Mouse (Mus musculus) heart, postnatal 25 days (tissue): Measurements from ENCODE around the gene Ccr1l1. TPM values are rescaled to one million over a fixed set of nuclear protein-coding genes. Genes with fewer than 3 reads are reported as not detected.
"Not testable (repeated sequence)": the region's sequence is repeated elsewhere in the genome, so short reads cannot be mapped to it uniquely, and the experiment has no call there.

Experiments
- DNase-seq: peaks from one replicate; pipeline ENCODE4 v3.0.0; 2022; ENCODE audit warnings: low spot score
- intact Hi-C: fragments of 180-260 bp; cut with DNase I; formaldehyde crosslinking; loops from one replicate; pipeline ENCODE4 v1.15.1; 2025
- total RNA-seq, 2 experiments: library from RNA; stranded (reverse); gene quantifications; 2 replicates each; pipeline ENCODE4 v1.2.3; 2021

Gene Ccr1l1
- total RNA-seq, 2 experiments from 2014 or later, result not detected

DNA sequence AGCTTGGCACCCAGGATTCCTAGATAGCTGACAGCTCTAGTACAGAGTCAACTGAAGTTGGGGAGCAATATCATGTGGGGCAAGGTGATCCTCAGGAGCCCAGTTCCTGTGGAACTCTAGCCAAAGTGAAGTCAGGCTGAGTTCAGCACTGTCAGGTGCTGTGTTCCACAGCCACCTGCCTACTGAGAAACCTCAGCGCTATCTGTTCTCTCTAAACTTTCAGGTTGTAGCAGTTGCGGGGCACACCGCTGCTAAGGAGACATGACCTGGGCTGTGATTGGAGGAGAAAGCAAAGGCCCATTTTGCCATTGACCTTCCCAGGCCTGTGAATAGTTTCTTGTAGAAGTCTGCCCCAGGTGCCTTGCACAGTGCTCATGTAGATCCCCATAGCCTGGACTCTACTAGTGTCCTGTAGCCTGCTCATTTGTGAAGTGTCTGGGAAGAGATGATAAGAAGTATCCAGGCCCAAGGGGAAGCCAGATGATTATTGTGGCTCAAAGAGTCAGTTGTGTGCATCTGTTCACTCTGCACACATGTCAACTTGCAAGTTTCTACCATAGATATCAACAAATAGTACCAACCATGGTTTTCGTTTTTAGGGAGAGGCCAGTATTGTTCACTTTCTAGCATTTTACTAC lies 11.2 kb downstream of the Ccr1l1 start:
- DNase-seq, intact Hi-C loops: not testable (repeated sequence)

DNA sequence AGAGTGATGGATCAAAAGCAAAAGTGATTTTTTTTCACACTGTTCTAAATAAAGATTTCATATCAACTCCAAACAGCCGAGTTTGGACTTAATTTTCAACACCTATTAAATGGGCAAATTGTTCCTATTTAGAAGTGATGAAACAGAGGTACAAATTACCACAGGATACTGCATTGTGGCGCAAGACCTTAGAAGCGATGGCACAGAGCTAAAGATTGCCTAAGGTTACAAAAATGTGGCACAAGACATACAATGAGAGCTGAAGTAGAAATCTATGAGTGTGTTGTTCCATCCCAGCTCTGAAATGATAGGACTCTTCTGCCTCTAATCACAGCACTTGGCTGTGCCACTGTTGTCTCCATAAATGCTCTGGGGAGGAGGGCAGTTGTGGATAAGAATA lies 13.4 kb downstream of the Ccr1l1 start:
- intact Hi-C loops, result no loop called here
- DNase-seq, result no peak

- DNase-seq, result no peak
- intact Hi-C loops, result no loop called here
Measured at GRCm38 (mm10) chr9:123960161-123960560, 18.0 kb downstream of the Ccr1l1 start.

DNA sequence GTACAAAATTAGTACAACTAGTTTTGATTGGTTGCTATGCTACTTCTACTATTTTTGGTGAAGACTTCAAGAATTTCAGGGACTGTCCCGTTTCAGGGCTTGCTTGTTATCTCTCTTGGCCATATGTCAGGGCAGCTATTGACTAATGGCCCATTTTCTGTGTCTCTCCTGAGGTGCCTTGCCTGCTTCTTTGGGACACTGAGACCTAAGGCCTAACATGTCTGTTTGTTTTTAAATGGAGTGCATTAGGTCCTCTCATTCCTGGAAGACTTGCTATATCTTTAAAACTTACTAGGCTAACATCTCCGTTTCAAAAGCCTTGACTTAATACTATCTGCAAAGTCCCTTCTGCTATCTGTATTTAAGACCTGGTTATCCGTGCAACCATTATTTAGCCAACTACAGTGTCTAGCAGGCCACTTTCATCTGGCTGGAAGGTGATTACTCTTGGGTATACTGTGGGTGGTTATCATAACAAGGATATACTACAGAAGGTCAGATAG lies 20.2 kb downstream of the Ccr1l1 start:
- DNase-seq, result no peak
- intact Hi-C loops, result no loop called here

DNA sequence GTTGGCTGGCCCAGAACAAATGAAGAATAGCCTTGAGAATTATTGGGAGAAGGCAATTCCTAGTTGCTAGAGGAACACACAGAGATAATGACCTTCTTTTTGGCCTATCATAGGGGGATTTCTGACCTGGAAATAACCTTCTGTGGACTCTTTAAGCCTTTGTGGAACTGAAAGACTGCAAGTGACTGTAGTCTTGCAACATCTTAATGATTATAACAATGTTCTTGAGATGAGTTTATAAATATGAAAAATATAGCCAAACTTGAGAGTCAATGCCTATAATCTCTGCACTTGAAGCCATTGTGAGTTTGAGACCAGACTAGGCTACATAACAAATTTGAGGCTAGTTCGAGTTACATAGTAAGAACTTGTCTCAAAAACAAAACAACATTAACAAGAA lies 21.3 kb downstream of the Ccr1l1 start:
- DNase-seq, result no peak
- intact Hi-C loops, result no loop called here

DNA sequence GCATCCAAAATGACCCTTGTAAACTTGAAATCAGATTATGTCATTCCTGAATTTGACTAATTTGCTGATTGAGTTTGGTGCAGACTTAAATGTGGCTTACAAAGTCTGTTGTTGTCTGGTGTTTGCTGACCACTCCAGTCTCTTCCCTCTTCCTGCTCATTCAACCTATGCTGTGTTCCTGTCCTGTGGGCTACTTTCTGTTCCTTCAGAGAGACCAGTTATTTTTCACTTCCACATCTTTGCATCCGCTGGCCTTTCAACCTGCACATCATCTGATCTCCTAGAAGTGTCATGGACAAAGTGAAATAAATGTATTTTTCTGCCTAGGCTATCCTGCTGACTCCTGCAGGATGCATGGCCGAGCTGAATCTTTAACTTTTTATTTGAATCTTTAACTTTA lies 24.7 kb downstream of the Ccr1l1 start:
- intact Hi-C loops, result no loop called here
- no peak for DNase-seq

DNA sequence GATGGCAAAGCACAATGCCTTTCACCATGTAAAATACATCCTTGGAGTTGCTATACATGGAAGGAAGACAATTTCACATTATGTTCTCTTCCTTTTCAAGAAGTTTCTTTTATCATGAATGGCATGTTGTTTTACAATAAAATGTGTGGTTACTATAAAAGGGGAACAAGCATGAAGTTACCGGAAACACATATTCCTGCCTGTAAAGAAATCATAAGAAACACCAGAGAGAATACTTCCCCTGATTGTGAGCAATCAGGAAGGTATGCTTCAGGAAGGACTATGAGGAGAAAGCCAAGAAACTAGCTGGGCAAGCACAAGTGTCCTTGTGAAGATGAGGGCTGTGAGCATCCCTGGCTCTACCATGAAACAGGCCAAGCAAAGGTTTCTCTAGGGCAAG lies 27.0 kb downstream of the Ccr1l1 start:
- DNase-seq, result no peak
- intact Hi-C loops, result no loop called here

- intact Hi-C loops, result no loop called here
- no peak for DNase-seq
Measured at GRCm38 (mm10) chr9:123949432-123949831, 28.8 kb downstream of the Ccr1l1 start.

- no peak for DNase-seq
- intact Hi-C loops, result no loop called here
Measured at GRCm38 (mm10) chr9:123947815-123948214, 30.4 kb downstream of the Ccr1l1 start.

DNA sequence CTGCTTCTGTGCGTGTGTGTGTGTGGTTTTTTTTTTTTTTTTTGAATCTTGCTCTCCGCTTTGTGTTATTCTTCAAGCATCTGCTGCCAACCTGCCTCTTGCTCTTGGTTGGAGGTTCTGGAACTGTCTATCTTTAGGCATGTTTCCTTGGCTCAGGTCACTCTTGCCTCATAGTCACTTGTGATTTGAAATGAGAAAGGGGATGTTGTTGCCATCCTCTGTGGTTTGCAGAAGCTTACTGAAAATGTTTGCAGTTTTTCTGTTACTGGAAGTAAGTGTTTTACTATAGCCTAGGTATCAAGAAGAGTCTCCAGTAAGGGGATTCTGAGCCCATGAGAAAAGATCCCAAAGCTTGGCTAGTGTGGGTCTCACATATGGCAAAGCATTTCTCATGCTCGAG lies 36.2 kb downstream of the Ccr1l1 start:
- intact Hi-C loops, result no loop called here
- DNase-seq, result no peak

DNA sequence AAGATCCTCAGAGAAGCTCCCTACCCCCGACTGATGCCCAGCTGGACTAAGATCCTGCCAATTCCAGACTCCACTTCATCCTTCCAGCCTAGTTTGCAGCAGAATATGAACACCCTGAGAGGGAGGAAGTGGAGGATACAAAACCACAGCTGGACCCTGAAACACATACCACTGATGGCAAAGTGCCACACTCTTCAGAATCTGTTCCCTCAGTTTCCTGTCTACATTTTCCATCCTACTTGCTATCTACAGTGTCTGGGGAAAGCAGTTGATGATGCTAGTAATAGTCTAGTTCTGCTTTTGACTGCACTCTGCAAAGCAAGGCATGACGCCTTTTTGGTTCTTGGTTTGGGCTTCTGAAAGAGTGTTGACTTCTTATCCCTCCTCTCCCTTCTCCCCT lies 36.9 kb downstream of the Ccr1l1 start:
- no peak for DNase-seq
- intact Hi-C loops, result no loop called here

- intact Hi-C loops, result no loop called here
- DNase-seq, result no peak
Measured at GRCm38 (mm10) chr9:123940628-123941027, 37.6 kb downstream of the Ccr1l1 start.

DNA sequence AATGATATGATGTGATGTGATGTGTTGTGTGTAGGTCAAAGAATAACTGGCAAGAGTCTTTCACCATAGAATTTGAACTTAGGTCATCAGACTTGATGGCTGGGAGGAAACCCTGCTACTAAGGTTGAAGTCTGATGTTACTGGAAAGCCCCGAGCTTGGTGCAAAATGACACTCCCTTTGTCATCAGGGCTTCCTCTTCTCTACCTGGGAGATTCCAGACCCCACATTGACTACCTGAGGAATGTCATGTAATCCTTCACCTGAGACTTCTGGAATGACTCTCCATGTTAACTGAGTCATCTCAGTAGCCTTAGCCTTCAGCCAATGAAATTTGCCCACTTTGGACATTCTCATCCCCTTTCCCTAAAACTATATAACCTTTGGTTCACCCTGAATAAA lies 38.0 kb downstream of the Ccr1l1 start:
- DNase-seq, result no peak
- intact Hi-C loops, result no loop called here

DNA sequence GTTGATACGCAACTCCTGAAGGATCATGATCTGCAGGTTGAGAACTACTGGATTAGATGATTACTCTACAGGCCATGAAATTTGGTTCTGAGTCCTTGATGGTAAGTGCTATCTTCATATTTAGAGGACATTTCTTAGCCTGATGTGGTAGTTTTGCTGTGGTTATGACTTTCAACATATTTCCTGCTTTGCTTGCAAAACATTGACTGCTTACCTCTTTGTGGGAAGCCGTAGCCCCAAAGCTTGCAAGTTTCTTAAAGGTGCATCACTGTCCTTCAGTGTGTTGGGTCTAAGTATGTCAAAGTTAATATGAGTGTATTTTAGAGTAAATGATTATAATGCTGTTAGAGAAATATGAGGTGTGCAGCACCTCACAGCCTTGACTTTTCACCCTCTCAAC lies 40.2 kb downstream of the Ccr1l1 start:
- no peak for DNase-seq
- intact Hi-C loops, result no loop called here

- DNase-seq, result no peak
- intact Hi-C loops, result no loop called here
Measured at GRCm38 (mm10) chr9:123936604-123937280, 41.5 kb downstream of the Ccr1l1 start.

DNA sequence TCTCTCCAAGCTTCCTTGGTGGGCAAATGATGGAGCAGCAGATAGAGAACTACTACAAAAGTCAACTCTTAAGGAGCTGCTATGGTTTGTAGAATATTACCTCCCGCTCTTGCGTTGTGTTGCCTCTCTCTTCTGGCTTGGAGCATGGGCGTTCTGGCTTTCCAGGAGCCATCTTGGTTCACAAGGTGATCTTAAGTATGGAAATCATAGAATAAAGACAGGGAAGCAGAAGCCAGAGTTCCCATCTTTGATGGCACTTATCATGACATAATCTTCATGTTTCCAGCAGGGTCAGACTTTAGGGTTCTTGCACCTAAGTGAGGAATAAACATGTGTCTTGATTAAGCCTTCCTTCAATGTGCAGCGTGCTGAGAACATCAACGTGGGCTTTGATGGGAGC lies 42.4 kb downstream of the Ccr1l1 start:
- DNase-seq, result no peak
- intact Hi-C loops, result no loop called here

DNA sequence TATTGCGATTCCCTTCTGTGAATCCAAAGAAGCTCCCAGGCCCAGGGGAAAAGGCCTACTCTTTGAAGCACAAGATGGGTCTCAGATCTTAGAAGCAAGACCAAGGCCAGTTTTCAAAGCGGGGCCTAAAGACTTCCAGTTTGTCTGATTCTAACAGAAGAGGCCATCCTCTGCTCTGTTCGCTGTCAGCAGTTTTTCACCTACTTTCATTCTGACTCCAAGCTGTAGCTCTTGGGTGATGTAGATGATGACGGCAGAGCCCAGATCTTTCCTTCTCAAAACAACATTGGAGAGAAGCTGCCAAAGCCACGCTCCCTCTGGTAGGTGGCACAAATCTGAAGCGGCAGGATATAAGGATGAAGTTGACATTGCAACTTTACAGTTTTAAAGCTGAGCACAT lies 42.9 kb downstream of the Ccr1l1 start:
- intact Hi-C loops, result no loop called here
- DNase-seq, result no peak

DNA sequence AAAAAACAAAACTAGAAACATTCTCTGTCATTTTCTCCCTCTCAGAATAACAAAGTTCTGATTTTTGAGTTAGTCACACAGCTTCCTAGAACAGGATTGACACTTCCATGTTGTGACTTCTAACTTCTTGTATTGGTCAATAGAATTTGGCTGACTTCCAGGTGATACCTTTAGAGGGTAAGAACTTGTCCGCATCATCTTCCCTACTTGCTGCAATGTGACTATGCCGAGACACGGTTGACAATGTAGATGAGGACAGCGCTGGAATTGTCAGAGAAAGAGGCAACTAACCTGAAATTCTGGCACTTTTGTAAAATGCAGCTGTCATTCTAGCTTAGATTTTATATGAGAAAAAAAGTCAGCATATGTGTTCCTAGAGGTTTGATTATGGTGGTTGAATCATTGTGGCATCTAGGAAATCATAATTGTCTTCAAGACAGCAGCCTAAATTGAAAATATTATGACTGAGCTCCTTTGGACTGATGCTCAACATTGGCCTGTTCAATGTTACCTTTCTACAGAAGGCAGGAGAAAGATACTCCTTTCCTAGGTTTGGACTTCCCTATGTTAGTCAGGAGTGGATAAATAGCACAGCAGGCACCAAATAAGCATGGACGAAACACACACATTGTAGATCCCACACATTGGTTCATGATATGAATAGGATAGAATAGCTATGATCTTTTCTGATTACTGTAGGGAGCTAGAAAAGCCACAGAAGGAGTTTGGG lies 44.3 kb downstream of the Ccr1l1 start:
- DNase-seq, result no peak
- intact Hi-C loops, result no loop called here

DNA sequence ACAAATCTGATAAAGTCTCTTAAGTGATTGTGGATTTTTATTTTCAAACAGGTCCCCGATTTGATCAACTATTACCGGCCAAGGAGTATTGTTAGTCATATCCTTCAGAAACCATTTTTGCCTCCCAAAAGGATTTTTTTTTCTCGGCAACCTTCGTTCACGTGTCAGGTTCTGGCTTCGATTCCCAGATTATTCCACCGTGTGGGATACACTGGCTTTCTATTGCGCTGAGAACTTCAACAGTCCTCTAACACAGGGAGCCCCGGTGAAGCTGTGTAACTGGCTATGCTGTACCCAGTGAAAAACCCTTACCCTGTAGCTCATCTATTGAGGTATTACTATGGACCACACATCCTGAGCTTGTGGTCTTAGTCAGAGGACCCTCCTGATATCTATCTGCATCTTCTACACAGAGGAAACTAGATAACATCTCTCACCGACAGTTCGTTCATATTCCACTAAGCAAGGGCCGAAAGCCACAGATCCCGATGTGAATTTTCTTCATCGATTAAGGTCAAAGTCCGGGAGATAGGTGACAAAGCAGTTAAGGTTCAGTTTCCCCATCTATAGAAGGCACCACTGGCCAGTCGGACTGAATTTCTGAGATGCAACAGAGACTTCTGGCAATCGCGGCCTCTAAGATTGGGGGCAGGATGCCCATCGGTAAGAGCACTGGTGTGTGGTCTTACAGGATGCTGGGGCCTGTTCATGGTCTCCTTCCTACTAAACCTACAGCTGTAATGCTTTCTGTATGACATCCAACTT lies 45.1 kb downstream of the Ccr1l1 start:
- intact Hi-C loops, result no loop called here
- no peak for DNase-seq
